Mouse (Mus musculus): Measurements from ENCODE around the gene Usp47.

- TF ChIP-seq ELF1 (IDR thresholded peaks at IDR 0.05; ENCODE audit: low read depth, low read length) (no peak), POLR2A (IDR thresholded peaks at IDR 0.05; ENCODE audit: control insufficient read depth in 1 of 2, insufficient read depth in 1 of 2, low read depth in 1 of 2, low read length in 2 of 2, poor library complexity in 1 of 2) (no peak), CHD1 (IDR thresholded peaks at IDR 0.05; ENCODE audit: low read depth, low read length) (no peak), CTCF (IDR thresholded peaks at IDR 0.05 in 2 of 3, conservative IDR thresholded peaks at IDR 0.05 in 1 of 3; ENCODE audit: control insufficient read depth in 1 of 3, insufficient read depth in 1 of 3, low read depth in 2 of 3, low read length in 3 of 3, poor library complexity in 1 of 3, severe bottlenecking in 1 of 3) (no peak), MYB (IDR thresholded peaks at IDR 0.05; ENCODE audit: low read depth, low read length) (no peak), TAL1 (IDR thresholded peaks at IDR 0.05; ENCODE audit: low read length) (0 out of 2 replicates have a peak, but pooled peaks have one; percentile 3), HCFC1 (IDR thresholded peaks at IDR 0.05; ENCODE audit: low read depth, low read length) (no peak), TCF12 (IDR thresholded peaks at IDR 0.05; ENCODE audit: low read depth, low read length) (0 out of 2 replicates have a peak, but pooled peaks have one; percentile 21), ZKSCAN1 (IDR thresholded peaks at IDR 0.05; ENCODE audit: low read depth, low read length) (no peak), RCOR1 (IDR thresholded peaks at IDR 0.05; ENCODE audit: low read depth, low read length) (no peak), EP300 (IDR thresholded peaks at IDR 0.05; ENCODE audit: low read depth in 1 of 2, low read length in 2 of 2) (peak; percentile 65 to 69)
Observed at GRCm38 (mm10) chr7:112045249-112045648, 21.9 kb downstream of the Usp47 start.

All from MEL (cell line).